Mouse (Mus musculus): ENCODE data around the gene Hapln2. TPM values are rescaled to one million over a fixed set of nuclear protein-coding genes. Genes with fewer than 3 reads are reported as not detected.

Gene Hapln2
- polyA plus RNA-seq, 1 experiment, result 14.0 TPM

GRCm38 (mm10) chr3:88000816-88001595 is 26.4 kb downstream of the Hapln2 start:
- TF ChIP-seq POLR2A (IDR thresholded peaks at IDR 0.05; ENCODE audit: control insufficient read depth, low read depth, low read length) (no peak), CTCF (IDR thresholded peaks at IDR 0.05; ENCODE audit: control insufficient read depth, insufficient read depth, insufficient replicate concordance, low read depth, low read length) (no peak)
- no peak overlapping the region for H3K27ac ChIP-seq (ENCODE audit: control insufficient read depth, insufficient read depth, low read depth, low read length)
- no peak overlapping the region for H3K4me3 ChIP-seq (ENCODE audit: control insufficient read depth, low read depth, low read length)
- no peaks in the 10 kb centered on the region for H3K36me3 ChIP-seq (ENCODE audit: control insufficient read depth, insufficient read depth, low read length)
- H3K27me3 ChIP-seq (ENCODE audit: control insufficient read depth, insufficient read depth, low read length), result peaks cover 4% of the 10 kb centered on the region; the same call in 1 of the 2 replicates
- H3K4me1 ChIP-seq (ENCODE audit: control insufficient read depth, insufficient read depth, low read length), result peaks cover 24% of the 10 kb centered on the region

GRCm38 (mm10) chr3:88000181-88000580 is 27.2 kb downstream of the Hapln2 start, which contains the start of gene Bcan:
Gene Bcan (minus strand): TSS chr3:88000230.
- no peak within 1 kb of the TSS for H3K27ac ChIP-seq (ENCODE audit: control insufficient read depth, insufficient read depth, low read depth, low read length)
- TF ChIP-seq CTCF (IDR thresholded peaks at IDR 0.05; ENCODE audit: control insufficient read depth, insufficient read depth, insufficient replicate concordance, low read depth, low read length) (no peak), POLR2A (IDR thresholded peaks at IDR 0.05; ENCODE audit: control insufficient read depth, low read depth, low read length) (no peak)
- H3K4me1 ChIP-seq (ENCODE audit: control insufficient read depth, insufficient read depth, low read length), result peaks cover 24% of the 10 kb centered on the region
- H3K27me3 ChIP-seq (ENCODE audit: control insufficient read depth, insufficient read depth, low read length), result peaks cover 4% of the 10 kb centered on the region; the same call in 1 of the 2 replicates
- no peaks in the 10 kb centered on the region for H3K36me3 ChIP-seq (ENCODE audit: control insufficient read depth, insufficient read depth, low read length)
- H3K4me3 ChIP-seq (ENCODE audit: control insufficient read depth, low read depth, low read length), result peak within 1 kb of the TSS; percentile 51

- H3K27ac ChIP-seq (ENCODE audit: control insufficient read depth, insufficient read depth, low read depth, low read length), result no peak overlapping the region
- H3K4me1 ChIP-seq (ENCODE audit: control insufficient read depth, insufficient read depth, low read length), result peaks cover 24% of the 10 kb centered on the region
- peak overlapping the region; percentile 51 for H3K4me3 ChIP-seq (ENCODE audit: control insufficient read depth, low read depth, low read length)
- H3K36me3 ChIP-seq (ENCODE audit: control insufficient read depth, insufficient read depth, low read length), result no peaks in the 10 kb centered on the region
- peaks cover 4% of the 10 kb centered on the region; the same call in 1 of the 2 replicates for H3K27me3 ChIP-seq (ENCODE audit: control insufficient read depth, insufficient read depth, low read length)
- TF ChIP-seq CTCF (IDR thresholded peaks at IDR 0.05; ENCODE audit: control insufficient read depth, insufficient read depth, insufficient replicate concordance, low read depth, low read length) (no peak), POLR2A (IDR thresholded peaks at IDR 0.05; ENCODE audit: control insufficient read depth, low read depth, low read length) (no peak)
Measured at GRCm38 (mm10) chr3:87999243-87999895, 28.0 kb downstream of the Hapln2 start.

- Histone ChIP-seq H3K27me3 (ENCODE audit: control insufficient read depth, insufficient read depth, low read length) (peaks cover 4% of the 10 kb centered on the region; the same call in 1 of the 2 replicates), H3K4me3 (ENCODE audit: control insufficient read depth, low read depth, low read length) (no peak overlapping the region), H3K4me1 (ENCODE audit: control insufficient read depth, insufficient read depth, low read length) (peaks cover 24% of the 10 kb centered on the region), H3K36me3 (ENCODE audit: control insufficient read depth, insufficient read depth, low read length) (no peaks in the 10 kb centered on the region), H3K27ac (ENCODE audit: control insufficient read depth, insufficient read depth, low read depth, low read length) (no peak overlapping the region)
- no peak for TF ChIP-seq CTCF (IDR thresholded peaks at IDR 0.05; ENCODE audit: control insufficient read depth, insufficient read depth, insufficient replicate concordance, low read depth, low read length)
- TF ChIP-seq POLR2A (IDR thresholded peaks at IDR 0.05; ENCODE audit: control insufficient read depth, low read depth, low read length), result no peak
Measured at GRCm38 (mm10) chr3:87998747-87999146, 28.6 kb downstream of the Hapln2 start.

GRCm38 (mm10) chr3:87996971-87997614 is 30.3 kb downstream of the Hapln2 start:
- peaks cover 24% of the 10 kb centered on the region for H3K4me1 ChIP-seq (ENCODE audit: control insufficient read depth, insufficient read depth, low read length)
- H3K4me3 ChIP-seq (ENCODE audit: control insufficient read depth, low read depth, low read length), result peak overlapping the region; percentile 14; the same call in 1 of the 2 replicates
- peaks cover 4% of the 10 kb centered on the region; the same call in 1 of the 2 replicates for H3K27me3 ChIP-seq (ENCODE audit: control insufficient read depth, insufficient read depth, low read length)
- TF ChIP-seq POLR2A (IDR thresholded peaks at IDR 0.05; ENCODE audit: control insufficient read depth, low read depth, low read length), result no peak
- H3K27ac ChIP-seq (ENCODE audit: control insufficient read depth, insufficient read depth, low read depth, low read length), result no peak overlapping the region
- H3K36me3 ChIP-seq (ENCODE audit: control insufficient read depth, insufficient read depth, low read length), result no peaks in the 10 kb centered on the region

GRCm38 (mm10) chr3:87996401-87996800 is 31.0 kb downstream of the Hapln2 start:
- Histone ChIP-seq H3K27ac (ENCODE audit: control insufficient read depth, insufficient read depth, low read depth, low read length) (no peak overlapping the region), H3K4me3 (ENCODE audit: control insufficient read depth, low read depth, low read length) (no peak overlapping the region), H3K36me3 (ENCODE audit: control insufficient read depth, insufficient read depth, low read length) (no peaks in the 10 kb centered on the region), H3K27me3 (ENCODE audit: control insufficient read depth, insufficient read depth, low read length) (peaks cover 4% of the 10 kb centered on the region; the same call in 1 of the 2 replicates), H3K4me1 (ENCODE audit: control insufficient read depth, insufficient read depth, low read length) (peaks cover 24% of the 10 kb centered on the region)
- TF ChIP-seq POLR2A (IDR thresholded peaks at IDR 0.05; ENCODE audit: control insufficient read depth, low read depth, low read length), result no peak
- no peak for TF ChIP-seq CTCF (IDR thresholded peaks at IDR 0.05; ENCODE audit: control insufficient read depth, insufficient read depth, insufficient replicate concordance, low read depth, low read length)

- TF ChIP-seq POLR2A (IDR thresholded peaks at IDR 0.05; ENCODE audit: control insufficient read depth, low read depth, low read length) (no peak), CTCF (IDR thresholded peaks at IDR 0.05; ENCODE audit: control insufficient read depth, insufficient read depth, insufficient replicate concordance, low read depth, low read length) (no peak)
- no peak overlapping the region for H3K27ac ChIP-seq (ENCODE audit: control insufficient read depth, insufficient read depth, low read depth, low read length)
- peaks cover 3% of the 10 kb centered on the region; the same call in 1 of the 2 replicates for H3K27me3 ChIP-seq (ENCODE audit: control insufficient read depth, insufficient read depth, low read length)
- H3K4me1 ChIP-seq (ENCODE audit: control insufficient read depth, insufficient read depth, low read length), result peaks cover 19% of the 10 kb centered on the region
- H3K4me3 ChIP-seq (ENCODE audit: control insufficient read depth, low read depth, low read length), result no peak overlapping the region
- no peaks in the 10 kb centered on the region for H3K36me3 ChIP-seq (ENCODE audit: control insufficient read depth, insufficient read depth, low read length)
Measured at GRCm38 (mm10) chr3:87995331-87995730, 32.1 kb downstream of the Hapln2 start.

All from testis, adult 2 months (tissue).